Mouse (Mus musculus) common myeloid progenitor, adult 5-6 weeks (primary cell): ENCODE data around the gene Gm28374. TPM values are rescaled to one million over a fixed set of nuclear protein-coding genes. Genes with fewer than 3 reads are reported as not detected.

Experiments used
- ATAC-seq: replicated peaks from 2 replicates; pipeline ENCODE4 v1.8.0; 2016; ENCODE audit warnings: low read depth, mild to moderate bottlenecking, moderate TSS enrichment, inconsistent platforms; ENCODE audit not compliant: poor library complexity, severe bottlenecking
- total RNA-seq: library from RNA; stranded (forward); fragments of 200-1000, 187-1606 nt; gene quantifications from 2 replicates; pipeline ENCODE4 v1.2.3, GENCODE M21; 2017

Gene Gm28374
- total RNA-seq, 1 experiment from 2014 or later = not detected

DNA sequence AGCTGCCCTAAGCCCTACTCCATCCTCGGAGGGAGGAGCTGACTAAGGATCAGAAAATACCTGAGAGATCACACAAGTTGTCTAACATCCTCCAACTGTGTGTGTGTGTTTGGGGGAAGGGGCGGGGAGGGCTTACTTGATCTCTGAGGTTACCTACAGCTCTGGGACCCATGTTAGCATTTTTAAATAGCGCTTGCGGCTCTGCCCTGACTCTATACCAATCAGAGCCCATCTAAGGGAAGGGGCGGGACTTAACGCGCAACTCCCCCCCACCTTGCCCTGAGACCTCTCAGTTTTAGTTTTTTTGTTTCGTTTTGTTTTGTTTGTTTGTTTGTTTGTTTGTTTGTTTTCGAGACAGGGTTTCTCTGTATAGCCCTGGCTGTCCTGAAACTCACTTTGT is 52.6 kb downstream of the Gm28374 start:
- no peak for ATAC-seq

DNA sequence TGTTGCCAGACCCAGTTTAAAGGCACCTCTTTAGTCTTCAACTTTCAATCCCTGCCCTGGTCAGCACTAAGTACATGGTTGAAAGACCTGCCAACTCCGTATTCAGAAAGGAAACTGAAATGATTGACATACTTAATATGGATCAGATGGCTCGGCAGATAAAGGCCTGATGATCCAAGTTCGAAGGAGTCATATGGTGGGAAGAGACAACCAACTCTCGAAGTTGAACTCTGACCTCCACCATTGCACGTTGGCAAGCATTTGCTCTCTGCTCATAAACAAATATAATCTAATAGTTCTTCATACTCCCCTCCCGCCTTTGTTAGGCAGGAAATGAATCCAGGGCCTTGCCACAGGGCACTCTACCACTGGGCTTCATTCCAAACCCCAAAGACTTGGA is 53.1 kb downstream of the Gm28374 start:
- no peak for ATAC-seq

Other genes with a start within 250 kb of the Gm28374 start
- gene Frmd8, start 207.0 kb downstream of the Gm28374 start, total RNA-seq = 21.1 and 26.8 TPM in 2 replicates
- 34.0 and 41.0 TPM in 2 replicates for gene Slc25a45, start 204.4 kb downstream of the Gm28374 start, total RNA-seq
- gene Tigd3, start 188.1 kb downstream of the Gm28374 start, total RNA-seq = 0.34 and 2.8 TPM in 2 replicates
- 87.4 and 131 TPM in 2 replicates for gene Dpf2, start 169.2 kb downstream of the Gm28374 start, total RNA-seq
- gene Cdc42ep2, start 157.4 kb downstream of the Gm28374 start, total RNA-seq = not detected in 2 replicates
- 61.2 and 63.5 TPM in 2 replicates for gene Pola2, start 118.1 kb downstream of the Gm28374 start, total RNA-seq
- not detected in 2 replicates for gene Slc22a20, start 96.1 kb downstream of the Gm28374 start, total RNA-seq
- 29.9 and 37.2 TPM in 2 replicates for gene Capn1, start 66.4 kb downstream of the Gm28374 start, total RNA-seq
- gene Syvn1, start 35.7 kb downstream of the Gm28374 start, total RNA-seq = 5.9 and 6.5 TPM in 2 replicates
- gene Mrpl49, start 24.5 kb downstream of the Gm28374 start, total RNA-seq = 25.8 and 35.8 TPM in 2 replicates
- gene Fau, start 24.4 kb downstream of the Gm28374 start, total RNA-seq = 1,809 and 1,850 TPM in 2 replicates
- 10.3 and 11.6 TPM in 2 replicates for gene Znhit2, start 21.1 kb downstream of the Gm28374 start, total RNA-seq
- 4.9 and 5.9 TPM in 2 replicates for gene Tm7sf2, start 13.9 kb downstream of the Gm28374 start, total RNA-seq
- 43.1 and 54.1 TPM in 2 replicates for gene Vps51, start 5.0 kb downstream of the Gm28374 start, total RNA-seq
- gene Tmem262, start 2.2 kb downstream of the Gm28374 start, total RNA-seq = not detected in 2 replicates
- 25.2 and 34.0 TPM in 2 replicates for gene Zfpl1, start 2.7 kb upstream of the Gm28374 start, total RNA-seq
- gene Cdca5, start 2.7 kb upstream of the Gm28374 start, total RNA-seq = 25.8 and 26.2 TPM in 2 replicates
- gene AC131692.1, start 12.2 kb upstream of the Gm28374 start, total RNA-seq = 0.46 TPM in 1 of 2 replicates, not detected in the other
- not detected in 2 replicates for gene Naaladl1, start 23.5 kb upstream of the Gm28374 start, total RNA-seq
- 4.9 and 8.2 TPM in 2 replicates for gene Sac3d1, start 36.4 kb upstream of the Gm28374 start, total RNA-seq
- 11.3 and 17.0 TPM in 2 replicates for gene Snx15, start 46.0 kb upstream of the Gm28374 start, total RNA-seq
- gene Batf2, start 58.7 kb upstream of the Gm28374 start, total RNA-seq = 0.44 and 0.78 TPM in 2 replicates
- 27.6 and 36.5 TPM in 2 replicates for gene Arl2, start 59.3 kb upstream of the Gm28374 start, total RNA-seq
- not detected in 2 replicates for gene Majin, start 102.1 kb upstream of the Gm28374 start, total RNA-seq
- gene Gpha2, start 144.1 kb upstream of the Gm28374 start, total RNA-seq = 0.14 TPM in 1 of 2 replicates, not detected in the other
- 2.6 and 4.2 TPM in 2 replicates for gene Ppp2r5b, start 153.6 kb upstream of the Gm28374 start, total RNA-seq
- 10.7 and 12.6 TPM in 2 replicates for gene Atg2a, start 159.4 kb upstream of the Gm28374 start, total RNA-seq
- gene Ehd1, start 194.5 kb upstream of the Gm28374 start, total RNA-seq = 15.6 and 16.8 TPM in 2 replicates
- 2.6 and 2.9 TPM in 2 replicates for gene Cdc42bpg, start 224.2 kb upstream of the Gm28374 start, total RNA-seq